Mouse (Mus musculus): ENCODE measurements around the gene Pld6.
"Not testable (repeated sequence)": the region's sequence is repeated elsewhere in the genome, so short reads cannot be mapped to it uniquely, and the experiment has no call there.

Gene Pld6

GRCm38 (mm10) chr11:59743712-59744111 lies 43.7 kb downstream of the Pld6 start:
- no peak for DNase-seq

- DNase-seq, result no peak
Measured at GRCm38 (mm10) chr11:59743307-59743706, 44.1 kb downstream of the Pld6 start.

GRCm38 (mm10) chr11:59741915-59742314 lies 45.5 kb downstream of the Pld6 start:
- DNase-seq, result no peak

- peak; percentile 54 to 55 for DNase-seq
Measured at GRCm38 (mm10) chr11:59739996-59740395, 47.4 kb downstream of the Pld6 start.

GRCm38 (mm10) chr11:59737250-59737649 lies 50.2 kb downstream of the Pld6 start:
- no peak for DNase-seq

GRCm38 (mm10) chr11:59735938-59736337 lies 51.5 kb downstream of the Pld6 start:
- not testable (repeated sequence) for DNase-seq

- no peak for DNase-seq
Measured at GRCm38 (mm10) chr11:59734335-59734734, 53.1 kb downstream of the Pld6 start.
